Mouse (Mus musculus) liver, postnatal 0 days (tissue): ENCODE results near the gene Etv3.

Source experiments
- CTCF ChIP-seq: sonication (generic); IDR thresholded peaks from 2 replicates; pipeline ENCODE4 v1.5.1; 2016; ENCODE audit warnings: antibody characterized with exemption, low read depth
- EP300 ChIP-seq: IDR thresholded peaks from 2 replicates; pipeline ENCODE4 v1.6.1; 2016; ENCODE audit warnings: antibody characterized with exemption, low read depth, mild to moderate bottlenecking

DNA sequence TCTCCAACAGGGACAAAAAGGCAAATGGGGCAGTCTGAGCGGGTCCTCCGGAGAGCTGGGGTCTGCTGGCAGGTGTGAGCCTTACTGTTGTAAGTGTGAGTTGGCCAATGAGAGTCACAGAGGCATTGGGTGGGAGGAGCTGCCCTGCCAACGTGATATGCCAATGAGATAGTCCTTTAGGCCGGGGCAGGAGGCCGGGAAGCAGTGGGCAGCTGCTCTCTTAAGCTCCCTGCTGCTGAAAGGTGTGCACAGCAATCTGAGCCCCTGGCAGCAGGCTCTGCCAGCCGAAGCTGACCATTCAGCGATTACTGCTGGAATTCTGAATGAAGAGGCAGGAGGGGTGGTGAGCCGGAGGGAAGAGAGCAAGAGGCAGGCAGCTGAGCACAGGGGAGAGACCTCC, 15.5 kb downstream of the Etv3 start:
- TF ChIP-seq CTCF (no peak), EP300 (no peak)
